Mouse (Mus musculus) heart, postnatal 14 days (tissue): Measurements from ENCODE around the gene Bcl2l13. TPM values are rescaled to one million over a fixed set of nuclear protein-coding genes. Genes with fewer than 3 reads are reported as not detected.
"Not testable (repeated sequence)": the region's sequence is repeated elsewhere in the genome, so short reads cannot be mapped to it uniquely, and the experiment has no call there.

ENCODE experiments used
- DNase-seq, 2 experiments: peaks; one replicate each; pipeline ENCODE4 v3.0.0; 2021 to 2022
- intact Hi-C: fragments of 180-260 bp; cut with DNase I; formaldehyde crosslinking; loops from one replicate; pipeline ENCODE4 v1.15.1; 2025
- total RNA-seq, 2 experiments: library from RNA; stranded (reverse); gene quantifications; 2 replicates each; pipeline ENCODE4 v1.2.3; 2021

The Bcl2l13 gene
- total RNA-seq, 2 experiments from 2014 or later: 73.9 to 77.4 TPM

- intact Hi-C loops, DNase-seq: not testable (repeated sequence)
Measured at GRCm38 (mm10) chr6:120916972-120917881, 81.2 kb downstream of the Bcl2l13 start.

GRCm38 (mm10) chr6:120917975-120918374, 82.0 kb downstream of the Bcl2l13 start:
- no peak for DNase-seq
- intact Hi-C loops: no loop called here

- intact Hi-C loops, DNase-seq: not testable (repeated sequence)
Measured at GRCm38 (mm10) chr6:120924791-120925321, 88.8 kb downstream of the Bcl2l13 start.

GRCm38 (mm10) chr6:120926880-120927279, 90.9 kb downstream of the Bcl2l13 start:
- intact Hi-C loops: no loop called here
- no peak for DNase-seq

GRCm38 (mm10) chr6:120927765-120928164, 91.8 kb downstream of the Bcl2l13 start:
- intact Hi-C loops: no loop called here
- DNase-seq: peak; percentile 37 to 42

- DNase-seq: no peak
- intact Hi-C loops: no loop called here
Measured at GRCm38 (mm10) chr6:120929421-120929820, 93.4 kb downstream of the Bcl2l13 start.

- intact Hi-C loops: no loop called here
- DNase-seq: no peak
Measured at GRCm38 (mm10) chr6:120930450-120931306, 94.7 kb downstream of the Bcl2l13 start.

- intact Hi-C loops: no loop called here
- peak in 1 of 2 experiments; percentile 32 for DNase-seq
Measured at GRCm38 (mm10) chr6:120932597-120932996, 96.6 kb downstream of the Bcl2l13 start.

- DNase-seq: no peak
- intact Hi-C loops: no loop called here
Measured at GRCm38 (mm10) chr6:120933670-120934069, 97.7 kb downstream of the Bcl2l13 start.

- intact Hi-C loops: no loop called here
- DNase-seq: no peak
Measured at GRCm38 (mm10) chr6:120934176-120934575, 98.2 kb downstream of the Bcl2l13 start.

GRCm38 (mm10) chr6:120937104-120937617, 101.1 kb downstream of the Bcl2l13 start:
- no peak for DNase-seq
- intact Hi-C loops: no loop called here

- DNase-seq: no peak
- intact Hi-C loops: no loop called here
Measured at GRCm38 (mm10) chr6:120937999-120938608, 102.1 kb downstream of the Bcl2l13 start.

- no peak for DNase-seq
- intact Hi-C loops: no loop called here
Measured at GRCm38 (mm10) chr6:120938763-120939450, 102.9 kb downstream of the Bcl2l13 start.

- no peak for DNase-seq
- intact Hi-C loops: no loop called here
Measured at GRCm38 (mm10) chr6:120939783-120940182, 103.8 kb downstream of the Bcl2l13 start.

GRCm38 (mm10) chr6:120940446-120941083, 104.6 kb downstream of the Bcl2l13 start:
- intact Hi-C loops: no loop called here
- no peak for DNase-seq

- no peak for DNase-seq
- intact Hi-C loops: no loop called here
Measured at GRCm38 (mm10) chr6:120941084-120941481, 105.1 kb downstream of the Bcl2l13 start.

GRCm38 (mm10) chr6:120941575-120941974, 105.6 kb downstream of the Bcl2l13 start:
- intact Hi-C loops: no loop called here
- DNase-seq: no peak
